Mouse (Mus musculus): Measurements from ENCODE around the gene 2410131K14Rik. TPM values are rescaled to one million over a fixed set of nuclear protein-coding genes. Genes with fewer than 3 reads are reported as not detected.

The 2410131K14Rik gene
- 3.0 TPM for polyA plus RNA-seq (2014; fragmentation: Illumina TruSeq; extraction: RNeasy Lipid Tissue Mini Kit (QIAGEN cat#74804); ENCODE audit: low read depth, low replicate concordance)

GRCm38 (mm10) chr5:118244606-118245443 lies at the start of gene 2410131K14Rik, which contains the start of gene Rnft2:
Gene 2410131K14Rik, plus strand, starts transcription at chr5:118245227.
Gene Rnft2, minus strand, starts transcription at chr5:118245116.

Other genes with a start within 250 kb of the 2410131K14Rik start
- 2.2 TPM for gene Tesc, start 217.5 kb upstream of the 2410131K14Rik start, polyA plus RNA-seq (2014; fragmentation: Illumina TruSeq; extraction: RNeasy Lipid Tissue Mini Kit (QIAGEN cat#74804); ENCODE audit: low read depth, low replicate concordance)
- 1.1 TPM for gene Fbxw8, start 89.8 kb upstream of the 2410131K14Rik start, polyA plus RNA-seq (2014; fragmentation: Illumina TruSeq; extraction: RNeasy Lipid Tissue Mini Kit (QIAGEN cat#74804); ENCODE audit: low read depth, low replicate concordance)
- gene Hrk, start 80.6 kb upstream of the 2410131K14Rik start, polyA plus RNA-seq (2014; fragmentation: Illumina TruSeq; extraction: RNeasy Lipid Tissue Mini Kit (QIAGEN cat#74804); ENCODE audit: low read depth, low replicate concordance): not detected
- not detected for gene Rnft2, start 111 bp upstream of the 2410131K14Rik start, polyA plus RNA-seq (2014; fragmentation: Illumina TruSeq; extraction: RNeasy Lipid Tissue Mini Kit (QIAGEN cat#74804); ENCODE audit: low read depth, low replicate concordance)